Mouse (Mus musculus) liver, embryonic 15.5 days (tissue): Measurements from ENCODE around the gene Rassf3. TPM values are rescaled to one million over a fixed set of nuclear protein-coding genes. Genes with fewer than 3 reads are reported as not detected.
A peak's percentile ranks its signal among the peaks of the same experiment; 100 is the strongest.

Experiments
- ATAC-seq: fragments of 200-750 bp; cut with Nextera tagmentation; 2 replicates; pipeline ENCODE4 v1.8.0; 2017; ENCODE audit warnings: moderate number of reproducible peaks, mild to moderate bottlenecking, moderate library complexity; ENCODE audit not compliant: insufficient read depth
- H3K27ac ChIP-seq: fragments of 300-500 bp; sonication (generic); replicated peaks from 2 replicates; pipeline ENCODE4 v1.5.1; 2015; ENCODE audit warnings: mild to moderate bottlenecking, inconsistent platforms
- H3K27me3 ChIP-seq: fragments of 300-500 bp; sonication (generic); 2 replicates; pipeline ENCODE4 v1.6.1; 2015; ENCODE audit warnings: mild to moderate bottlenecking, inconsistent platforms
- H3K36me3 ChIP-seq: fragments of 300-500 bp; sonication (generic); replicated peaks from 2 replicates; pipeline ENCODE4 v1.6.1; 2015; ENCODE audit warnings: moderate library complexity, mild to moderate bottlenecking, inconsistent platforms
- H3K4me1 ChIP-seq: fragments of 300-500 bp; sonication (generic); replicated peaks from 2 replicates; pipeline ENCODE4 v1.6.1; 2015; ENCODE audit warnings: inconsistent platforms
- H3K4me2 ChIP-seq: fragments of 300-500 bp; sonication (generic); 2 replicates; pipeline ENCODE4 v1.6.1; 2015; ENCODE audit warnings: moderate library complexity, mild to moderate bottlenecking, inconsistent platforms
- H3K4me3 ChIP-seq: fragments of 300-500 bp; sonication (generic); replicated peaks from 2 replicates; pipeline ENCODE4 v1.5.1; 2015; ENCODE audit warnings: mild to moderate bottlenecking, inconsistent platforms
- H3K9ac ChIP-seq: fragments of 300-500 bp; sonication (generic); 2 replicates; pipeline ENCODE4 v1.6.1; 2015; ENCODE audit warnings: moderate library complexity, mild to moderate bottlenecking, inconsistent platforms
- H3K9me3 ChIP-seq: fragments of 300-500 bp; sonication (generic); replicated peaks from 2 replicates; pipeline ENCODE4 v1.6.1; 2016; ENCODE audit warnings: inconsistent platforms
- WGBS: fragments of 180-500 bp; shearing (Covaris S2); methylation state at CpG from one replicate; pipeline ENCODE4 v1.1.7; 2015; ENCODE audit warnings: mixed read lengths; ENCODE audit not compliant: insufficient replicate concordance; 5-methylcytosine and 5-hydroxymethylcytosine counted together
- polyA plus RNA-seq: library from polyadenylated mRNA; unstranded; fragments of >200 nt; fragmentation: Nextera tagmentation; extraction: Ambion mirVana; gene quantifications from 2 replicates; pipeline ENCODE4 v1.2.1, GENCODE M21; 2015

The Rassf3 gene
- polyA plus RNA-seq, 1 experiment from 2014 or later = 11.3 TPM

- Histone ChIP-seq H3K27me3 (peaks cover 19% of the 10 kb centered on the region), H3K36me3 (no peaks in the 10 kb centered on the region), H3K4me1 (peaks cover 83% of the 10 kb centered on the region), H3K9ac (peak overlapping the region; percentile 76; the same call in 1 of the 2 replicates), H3K27ac (peak overlapping the region; percentile 51), H3K4me3 (peak overlapping the region; percentile 68), H3K9me3 (no peaks in the 10 kb centered on the region), H3K4me2 (peak overlapping the region; percentile 96)
- 15% methylated on average over 4 of the region's 4 CpGs for WGBS
- no peak for ATAC-seq
These were observed 1.9 kb downstream of the Rassf3 start for GRCm38 (mm10) chr10:121474288-121474687.

GRCm38 (mm10) chr10:121473723-121474215 lies 2.4 kb downstream of the Rassf3 start:
- Histone ChIP-seq H3K9ac (peak overlapping the region; percentile 37; the same call in 1 of the 2 replicates), H3K4me2 (peak overlapping the region; percentile 96), H3K27me3 (peaks cover 19% of the 10 kb centered on the region), H3K4me3 (peak overlapping the region; percentile 68), H3K9me3 (no peaks in the 10 kb centered on the region), H3K36me3 (no peaks in the 10 kb centered on the region), H3K27ac (peak overlapping the region; percentile 51; the same call in 1 of the 2 replicates), H3K4me1 (peaks cover 88% of the 10 kb centered on the region)
- 3% methylated on average over 12 of the region's 12 CpGs for WGBS
- no peak for ATAC-seq

GRCm38 (mm10) chr10:121472593-121473217 lies 3.4 kb downstream of the Rassf3 start:
- H3K4me3 ChIP-seq = peak overlapping the region; percentile 11; the same call in 1 of the 2 replicates
- peak overlapping the region; percentile 51; the same call in 1 of the 2 replicates for H3K27ac ChIP-seq
- no peaks in the 10 kb centered on the region for H3K36me3 ChIP-seq

GRCm38 (mm10) chr10:121471570-121472197 lies 4.5 kb downstream of the Rassf3 start:
- Histone ChIP-seq H3K9me3 (no peaks in the 10 kb centered on the region), H3K4me3 (no peak overlapping the region), H3K9ac (no peak overlapping the region), H3K27me3 (peaks cover 19% of the 10 kb centered on the region), H3K4me2 (no peak overlapping the region), H3K4me1 (peaks cover 96% of the 10 kb centered on the region), H3K36me3 (no peaks in the 10 kb centered on the region), H3K27ac (peak overlapping the region; percentile 49; the same call in 1 of the 2 replicates)
- 33% methylated on average over 8 of the region's 8 CpGs for WGBS
- ATAC-seq = no peak

More at GRCm38 (mm10) chr10:121472593-121473217, 3.4 kb downstream of the Rassf3 start:
- peak overlapping the region; percentile 96 for H3K4me2 ChIP-seq
- peaks cover 19% of the 10 kb centered on the region for H3K27me3 ChIP-seq
- 37% methylated on average over 11 of the region's 11 CpGs for WGBS
- H3K9me3 ChIP-seq = no peaks in the 10 kb centered on the region
- no peak overlapping the region; the same call in 1 of the 2 replicates for H3K9ac ChIP-seq
- peaks cover 97% of the 10 kb centered on the region for H3K4me1 ChIP-seq
- ATAC-seq = no peak

- Histone ChIP-seq H3K27ac (no peak overlapping the region), H3K4me3 (no peak overlapping the region), H3K36me3 (no peaks in the 10 kb centered on the region), H3K9ac (no peak overlapping the region), H3K9me3 (no peaks in the 10 kb centered on the region), H3K27me3 (peaks cover 5% of the 10 kb centered on the region), H3K4me2 (0 out of 2 replicates have a peak overlapping the region, but pooled peaks have one; percentile 21), H3K4me1 (peaks cover 78% of the 10 kb centered on the region)
- 13% methylated on average over 3 of the region's 3 CpGs for WGBS
- no peak for ATAC-seq
These were observed 6.5 kb downstream of the Rassf3 start for GRCm38 (mm10) chr10:121469625-121470024.

GRCm38 (mm10) chr10:121468985-121469384 lies 7.2 kb downstream of the Rassf3 start:
- WGBS = 31% methylated on average over 5 of the region's 5 CpGs
- H3K27me3 ChIP-seq = no peaks in the 10 kb centered on the region
- H3K4me2 ChIP-seq = peak overlapping the region; percentile 21; the same call in 1 of the 2 replicates
- H3K9ac ChIP-seq = no peak overlapping the region
- no peak overlapping the region for H3K4me3 ChIP-seq
- no peak overlapping the region for H3K27ac ChIP-seq
- ATAC-seq = no peak
- peaks cover 72% of the 10 kb centered on the region for H3K4me1 ChIP-seq
- no peaks in the 10 kb centered on the region for H3K36me3 ChIP-seq
- H3K9me3 ChIP-seq = no peaks in the 10 kb centered on the region

- Histone ChIP-seq H3K27ac (no peak overlapping the region), H3K9me3 (no peaks in the 10 kb centered on the region), H3K27me3 (no peaks in the 10 kb centered on the region), H3K4me3 (no peak overlapping the region), H3K4me1 (peaks cover 67% of the 10 kb centered on the region), H3K4me2 (no peak overlapping the region), H3K9ac (no peak overlapping the region), H3K36me3 (no peaks in the 10 kb centered on the region)
- ATAC-seq = no peak
- WGBS = 78% methylated on average over 5 of the region's 5 CpGs
These were observed 7.9 kb downstream of the Rassf3 start for GRCm38 (mm10) chr10:121468261-121468660.

- peaks cover 63% of the 10 kb centered on the region for H3K4me1 ChIP-seq
- ATAC-seq = no peak
- 62% methylated on average over 8 of the region's 8 CpGs for WGBS
These were observed 8.4 kb downstream of the Rassf3 start for GRCm38 (mm10) chr10:121467792-121468191.

GRCm38 (mm10) chr10:121467016-121467415 lies 9.1 kb downstream of the Rassf3 start:
- H3K27me3 ChIP-seq = no peaks in the 10 kb centered on the region
- no peak overlapping the region for H3K27ac ChIP-seq
- no peak overlapping the region for H3K4me2 ChIP-seq
- no peak for ATAC-seq
- no peaks in the 10 kb centered on the region for H3K9me3 ChIP-seq
- 0 out of 2 replicates have a peak, but pooled peaks cover 8% of the 10 kb centered on the region for H3K36me3 ChIP-seq
- H3K4me1 ChIP-seq = peaks cover 61% of the 10 kb centered on the region
- H3K9ac ChIP-seq = no peak overlapping the region
- H3K4me3 ChIP-seq = no peak overlapping the region
- 68% methylated on average over 13 of the region's 13 CpGs for WGBS

More at GRCm38 (mm10) chr10:121467792-121468191, 8.4 kb downstream of the Rassf3 start:
- Histone ChIP-seq H3K27me3 (no peaks in the 10 kb centered on the region), H3K9me3 (no peaks in the 10 kb centered on the region), H3K4me2 (no peak overlapping the region), H3K36me3 (0 out of 2 replicates have a peak, but pooled peaks cover under 1% of the 10 kb centered on the region), H3K27ac (no peak overlapping the region), H3K9ac (no peak overlapping the region), H3K4me3 (no peak overlapping the region)

GRCm38 (mm10) chr10:121465033-121465432 lies 11.1 kb downstream of the Rassf3 start:
- Histone ChIP-seq H3K27me3 (no peaks in the 10 kb centered on the region), H3K4me1 (peaks cover 51% of the 10 kb centered on the region), H3K36me3 (0 out of 2 replicates have a peak, but pooled peaks cover 8% of the 10 kb centered on the region), H3K4me2 (no peak overlapping the region), H3K27ac (no peak overlapping the region), H3K9ac (no peak overlapping the region), H3K9me3 (no peaks in the 10 kb centered on the region), H3K4me3 (no peak overlapping the region)
- no peak for ATAC-seq
- WGBS = 56% methylated on average over 5 of the region's 5 CpGs
